Mouse (Mus musculus) kidney, postnatal 25 days (tissue): ENCODE data around the gene Gm5901.
"Not testable (repeated sequence)": the region's sequence is repeated elsewhere in the genome, so short reads cannot be mapped to it uniquely, and the experiment has no call there.

Experiments used
- DNase-seq, 2 experiments: peaks; one replicate each; pipeline ENCODE4 v3.0.0; 2021; ENCODE audit warnings: mixed read lengths in 2 of 2

The Gm5901 gene

DNA sequence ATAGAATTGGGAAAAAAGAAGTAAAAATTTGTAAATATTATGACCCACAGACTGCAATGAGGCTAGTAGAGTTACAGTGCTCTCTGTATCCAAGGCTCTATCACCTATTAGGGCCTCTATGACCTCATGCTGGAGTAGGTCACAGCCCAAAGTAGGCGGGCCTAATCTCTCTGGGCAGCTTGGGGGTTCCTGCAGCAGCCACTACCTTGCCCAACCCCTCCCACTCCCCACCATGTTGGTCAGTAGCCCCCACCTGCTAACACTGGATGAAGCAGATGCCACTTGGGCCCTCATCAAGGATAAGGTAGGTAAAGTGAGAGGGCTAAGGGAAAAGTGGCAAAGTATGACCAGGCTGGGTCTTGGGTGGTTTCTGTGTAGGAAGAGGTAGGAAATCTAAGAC is at the start of gene Gm5901:
Gene Gm5901, plus strand, starts transcription at position 173 of the 400 bp plus-strand sequence.
- DNase-seq, result peak in 1 of 2 experiments; percentile 34

DNA sequence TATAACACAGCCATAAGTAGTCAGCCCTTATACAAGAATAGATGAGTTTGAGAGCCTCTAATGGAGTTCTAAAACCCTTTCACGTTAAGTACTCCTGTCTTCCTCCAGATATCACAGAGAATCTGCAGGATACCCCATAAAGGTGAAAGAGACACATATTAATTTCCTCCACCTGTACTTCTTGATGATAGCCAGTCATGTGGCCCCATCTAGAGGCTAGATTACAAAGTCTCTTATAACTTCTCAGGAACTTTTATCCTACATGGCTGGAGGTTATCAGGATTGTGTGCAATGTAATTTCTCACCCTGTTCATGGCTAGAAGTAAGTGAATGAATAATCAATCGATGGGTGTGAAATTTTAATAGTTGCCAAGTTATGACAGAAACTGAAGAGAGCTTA is 49.5 kb upstream of the Gm5901 start:
- DNase-seq, result no peak

DNA sequence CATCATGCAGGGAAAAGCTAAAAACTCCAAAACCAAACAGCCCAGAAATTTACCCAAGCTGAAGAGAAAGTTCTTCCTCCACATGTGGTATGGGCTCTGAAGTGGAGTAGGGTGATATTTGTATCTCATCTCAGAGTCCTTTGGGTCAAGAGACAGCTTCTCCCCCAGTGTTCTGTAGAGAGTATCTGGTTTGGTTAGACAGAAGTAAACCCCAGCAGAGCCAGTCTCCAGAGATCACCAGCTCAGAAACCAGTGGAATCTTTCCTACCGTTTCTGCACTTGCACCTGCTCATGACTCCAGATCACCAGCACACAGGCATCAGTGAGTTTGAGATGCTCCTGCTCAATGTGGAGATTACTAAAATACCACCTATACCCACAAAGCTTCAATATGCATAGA is 40.8 kb upstream of the Gm5901 start, which contains the start of gene Olfr690:
Gene Olfr690, minus strand, starts transcription at position 101 of the 400 bp plus-strand sequence.
- no peak for DNase-seq

DNA sequence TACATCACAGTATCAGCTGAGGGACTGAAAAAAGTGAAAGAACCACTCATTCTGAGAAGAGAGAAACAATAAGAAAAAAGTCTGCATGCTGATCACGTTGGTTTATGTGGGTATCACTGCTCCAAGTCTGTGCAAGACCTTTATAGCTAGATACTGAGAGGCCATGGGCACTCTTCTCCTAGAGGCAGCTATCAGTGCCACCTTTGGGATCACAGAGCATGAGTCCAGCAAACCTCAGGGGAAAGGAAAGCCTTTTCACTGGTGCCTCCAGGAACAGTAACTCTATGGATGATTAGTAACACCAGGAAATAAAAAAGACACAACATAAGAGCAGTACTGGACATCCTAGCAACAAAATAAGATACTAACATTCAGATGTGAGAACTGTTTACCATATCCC is 32.7 kb upstream of the Gm5901 start, which contains the start of gene Olfr691:
Gene Olfr691, minus strand, starts transcription at position 101 of the 400 bp plus-strand sequence.
- DNase-seq, result no peak

DNA sequence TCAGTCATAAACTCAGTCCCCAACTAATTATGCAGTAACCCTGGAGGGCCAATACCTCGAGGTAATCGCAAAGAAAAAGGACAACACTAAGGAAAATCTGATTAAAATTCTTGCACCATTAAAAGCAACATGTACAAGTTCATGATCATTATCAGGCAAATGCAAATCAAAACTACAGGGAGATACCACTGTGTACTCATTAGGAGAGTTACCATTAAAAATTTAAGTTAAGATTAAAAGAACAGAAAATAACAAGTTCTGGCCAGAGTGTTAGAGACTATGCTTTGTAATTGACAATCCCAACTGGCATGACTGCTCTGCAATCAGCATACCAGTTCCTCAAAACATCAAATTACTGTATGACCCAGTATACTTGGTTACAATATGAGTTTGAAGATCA is 32.1 kb upstream of the Gm5901 start:
- no peak for DNase-seq

DNA sequence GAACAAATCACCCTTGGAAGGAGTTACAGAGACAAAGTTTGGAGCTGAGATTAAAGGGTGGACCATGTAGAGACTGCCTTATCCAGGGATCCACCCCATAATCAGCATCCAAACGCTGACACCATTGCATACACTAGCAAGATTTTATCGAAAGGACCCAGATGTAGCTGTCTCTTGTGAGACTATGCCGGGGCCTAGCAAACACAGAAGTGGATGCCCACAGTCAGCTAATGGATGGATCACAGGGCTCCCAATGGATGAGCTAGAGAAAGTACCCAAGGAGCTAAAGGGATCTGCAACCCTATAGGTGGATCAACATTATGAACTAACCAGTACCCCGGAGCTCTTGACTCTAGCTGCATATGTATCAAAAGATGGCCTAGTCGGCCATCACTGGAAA is 18.8 kb upstream of the Gm5901 start:
- DNase-seq, result not testable (repeated sequence)

DNA sequence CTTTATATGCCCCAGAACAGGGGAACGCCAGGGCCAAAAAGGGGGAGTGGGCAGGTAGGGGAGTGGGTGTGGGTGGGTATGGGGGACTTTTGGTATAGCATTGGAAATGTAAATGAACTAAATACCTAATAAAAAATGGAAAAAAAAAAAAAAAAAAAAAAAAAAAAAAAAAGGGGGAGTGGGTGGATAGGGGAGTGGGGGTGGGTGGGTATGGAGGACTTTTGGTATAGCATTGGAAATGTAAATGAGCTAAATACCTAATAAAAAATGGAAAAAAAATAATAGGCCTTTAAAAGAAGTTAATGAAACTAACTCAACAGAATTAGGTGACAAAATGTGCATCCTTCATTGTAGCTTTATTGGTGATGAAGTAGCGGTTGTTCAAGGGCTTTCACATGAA is 18.4 kb upstream of the Gm5901 start:
- not testable (repeated sequence) for DNase-seq

DNA sequence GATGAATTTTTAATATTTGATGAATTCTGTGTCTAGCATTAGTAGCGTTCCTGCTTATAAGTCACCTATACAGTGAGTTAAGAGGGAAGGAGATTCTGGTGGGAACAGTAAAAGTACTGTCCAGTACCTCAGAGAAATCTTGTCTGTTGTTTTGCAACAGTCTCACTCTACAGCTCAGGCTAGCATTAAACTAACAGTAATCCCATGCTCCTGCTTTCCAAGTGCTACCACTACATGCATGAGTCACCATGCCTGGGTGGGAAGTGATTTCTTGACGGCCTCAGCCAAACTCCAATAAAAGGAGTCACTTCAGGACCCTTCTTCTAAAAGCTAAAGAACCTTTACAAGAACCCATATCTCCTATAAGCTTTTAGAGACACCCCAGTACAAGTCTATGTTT is 13.1 kb upstream of the Gm5901 start:
- DNase-seq, result no peak

DNA sequence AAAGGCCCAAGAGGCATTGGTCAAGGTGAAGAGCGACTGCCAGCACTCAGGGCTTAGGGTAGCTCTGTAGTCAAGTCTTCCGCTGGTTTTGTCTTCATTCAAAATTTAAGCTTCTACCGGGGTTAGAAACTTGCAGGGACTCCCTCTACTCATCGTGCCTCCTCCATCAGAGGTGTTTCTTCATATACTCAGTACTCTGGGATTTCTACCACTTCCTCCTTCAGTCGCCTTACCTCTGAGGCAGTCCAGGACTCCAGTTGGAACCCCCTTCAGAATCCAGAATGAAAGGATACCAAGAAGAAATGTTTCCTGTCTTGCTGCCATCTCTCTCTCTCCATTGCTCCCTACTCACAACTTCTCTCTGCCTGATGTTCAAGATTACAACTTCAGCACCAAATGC is 7.6 kb upstream of the Gm5901 start:
- no peak for DNase-seq

DNA sequence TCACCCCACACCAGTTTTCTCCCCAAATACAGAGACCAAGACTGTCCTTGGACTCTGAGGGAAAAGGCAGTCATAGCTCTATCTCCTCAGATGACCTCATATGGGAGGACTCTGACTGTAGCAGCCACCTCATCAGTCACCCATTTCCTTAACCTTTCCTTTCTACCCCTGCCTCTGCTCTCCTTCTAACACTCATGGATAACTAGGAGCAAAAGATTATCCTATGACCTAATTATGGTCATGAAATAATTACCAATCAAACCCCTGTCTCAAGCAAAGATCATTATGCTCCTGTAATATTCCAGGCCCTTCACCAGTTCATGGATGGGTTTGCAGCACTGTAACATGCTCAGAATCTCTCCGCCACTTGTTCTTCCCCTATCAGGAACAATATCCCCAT is 6.9 kb upstream of the Gm5901 start, which contains the start of gene Olfr692:
Gene Olfr692, plus strand, starts transcription at position 301 of the 400 bp plus-strand sequence.
- no peak for DNase-seq

DNA sequence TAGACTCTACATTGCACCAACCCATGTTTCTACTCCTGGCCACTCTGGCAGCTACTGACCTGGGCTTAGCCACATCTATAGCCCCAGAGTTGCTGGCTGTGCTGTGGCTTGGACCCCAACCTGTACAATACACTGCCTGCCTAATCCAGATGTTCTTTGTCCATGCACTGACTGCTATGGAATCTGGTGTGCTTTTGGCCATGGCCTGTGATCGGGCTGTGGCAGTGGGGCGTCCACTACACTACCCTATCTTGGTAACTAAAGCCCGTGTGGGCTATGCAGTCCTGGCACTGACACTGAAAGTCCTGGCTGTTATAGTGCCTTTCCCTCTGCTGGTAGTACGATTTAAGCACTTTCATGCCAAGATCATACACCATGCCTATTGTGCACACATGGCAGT is 6.3 kb upstream of the Gm5901 start:
- no peak for DNase-seq

DNA sequence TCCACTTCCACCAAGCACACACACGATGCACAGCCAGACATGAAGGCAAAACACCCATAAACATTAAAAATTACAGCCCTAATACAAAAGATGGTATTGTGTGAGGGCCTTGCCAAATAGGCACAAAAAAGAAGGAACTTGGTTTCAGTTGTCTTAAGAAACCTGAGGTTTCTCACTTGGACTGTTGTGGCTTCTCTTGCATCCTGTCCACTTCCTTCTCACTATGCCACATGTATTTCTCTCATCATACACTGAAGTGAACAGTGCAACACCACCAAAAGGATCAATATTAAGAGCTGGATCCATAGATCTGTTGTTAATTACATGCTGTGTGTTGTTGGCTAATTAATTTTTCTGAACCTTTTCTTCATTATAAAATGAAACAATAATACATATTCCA is 1.9 kb upstream of the Gm5901 start:
- DNase-seq, result no peak

DNA sequence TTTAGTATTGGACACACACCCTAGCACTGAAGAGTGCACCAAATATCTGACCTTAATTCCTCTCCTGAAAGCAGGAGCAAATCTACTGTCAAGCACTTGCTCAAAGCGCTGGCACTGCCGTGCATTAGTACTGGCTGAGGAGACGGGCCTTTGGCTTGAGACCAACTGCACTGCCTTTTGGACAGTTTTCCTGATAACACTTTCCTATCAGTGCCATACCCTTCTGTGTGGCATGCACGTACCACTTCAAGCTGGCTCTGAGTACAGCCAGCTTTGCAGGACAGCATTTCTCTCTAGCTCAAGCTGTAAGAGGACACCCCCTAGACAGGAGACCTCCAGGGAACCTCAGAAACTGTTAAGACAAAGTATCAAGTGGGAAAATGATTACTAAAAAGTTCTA is 1.3 kb upstream of the Gm5901 start:
- DNase-seq, result no peak

DNA sequence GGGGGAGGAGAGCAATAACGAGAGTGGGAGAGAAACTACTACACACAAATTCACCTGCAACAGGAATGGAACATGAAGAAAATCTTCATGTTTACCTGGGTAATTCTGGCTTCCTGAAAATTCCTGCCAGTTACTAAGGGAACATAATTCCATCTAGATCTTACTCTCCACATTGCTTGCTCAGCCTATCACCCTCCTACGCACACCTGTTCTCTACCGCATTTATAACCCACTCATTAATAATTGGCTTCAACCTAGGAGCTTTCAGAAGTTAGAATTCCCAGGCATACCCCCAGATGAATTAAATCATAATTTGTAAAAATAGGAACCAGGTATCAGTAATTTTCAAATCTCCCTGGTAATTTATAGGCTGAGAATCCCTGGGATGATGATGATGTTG is 862 bp upstream of the Gm5901 start:
- DNase-seq, result no peak

DNA sequence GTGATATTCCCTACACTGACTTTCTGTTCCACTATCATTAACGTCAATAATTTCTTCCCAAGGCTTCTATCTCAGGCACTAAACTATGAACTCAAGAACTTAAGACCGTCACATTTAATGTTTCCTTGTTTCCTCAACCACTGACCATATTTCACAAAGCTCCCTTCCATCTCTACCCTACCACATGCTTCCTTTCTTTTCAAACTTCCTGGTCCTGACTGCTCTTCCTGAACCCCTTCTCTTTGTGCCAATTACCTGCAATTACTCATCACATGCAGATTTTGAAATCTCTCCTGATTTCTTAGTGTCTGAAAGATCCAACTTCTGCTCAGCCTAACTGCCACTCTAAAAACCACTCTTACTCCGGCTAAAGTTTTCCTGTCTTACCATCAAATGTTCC is 5.5 kb downstream of the Gm5901 start:
- no peak for DNase-seq

DNA sequence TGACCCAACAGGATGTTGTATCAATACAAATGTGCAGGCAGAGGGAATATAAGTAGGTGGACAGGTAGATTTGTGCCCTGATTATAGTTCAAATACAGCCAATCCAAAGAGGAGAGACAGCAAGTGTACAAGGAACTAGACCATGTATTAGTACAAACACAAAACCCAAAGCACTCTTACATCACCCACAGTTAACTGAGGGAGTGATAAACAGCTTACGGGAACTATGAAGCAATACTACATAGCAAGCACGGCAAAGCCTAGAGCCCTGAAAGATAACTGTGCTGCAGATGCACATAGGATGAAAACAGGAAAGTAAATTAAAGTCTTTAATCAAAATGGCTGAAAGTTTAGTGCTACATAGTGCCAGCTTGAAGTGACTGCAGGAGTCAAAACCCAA is 12.9 kb downstream of the Gm5901 start:
- DNase-seq, result no peak

DNA sequence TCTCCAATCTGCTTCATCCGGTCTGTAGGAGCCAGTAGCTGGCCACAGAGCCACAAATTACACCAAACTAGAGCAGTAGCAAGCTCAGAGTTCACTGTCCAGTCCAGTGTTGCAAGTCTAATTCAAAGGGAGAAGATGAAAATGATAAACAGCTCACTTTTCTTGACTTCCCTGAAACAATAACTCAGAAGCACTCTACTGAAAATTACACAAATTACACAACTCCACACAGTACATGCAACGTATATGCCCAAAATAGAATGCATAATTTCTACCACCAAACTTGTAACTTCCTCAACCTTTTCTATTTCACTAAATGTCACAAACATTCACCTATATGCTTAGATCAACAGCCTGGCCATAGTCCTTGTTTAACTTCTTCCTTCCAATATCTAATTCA is 15.4 kb downstream of the Gm5901 start:
- DNase-seq, result no peak

DNA sequence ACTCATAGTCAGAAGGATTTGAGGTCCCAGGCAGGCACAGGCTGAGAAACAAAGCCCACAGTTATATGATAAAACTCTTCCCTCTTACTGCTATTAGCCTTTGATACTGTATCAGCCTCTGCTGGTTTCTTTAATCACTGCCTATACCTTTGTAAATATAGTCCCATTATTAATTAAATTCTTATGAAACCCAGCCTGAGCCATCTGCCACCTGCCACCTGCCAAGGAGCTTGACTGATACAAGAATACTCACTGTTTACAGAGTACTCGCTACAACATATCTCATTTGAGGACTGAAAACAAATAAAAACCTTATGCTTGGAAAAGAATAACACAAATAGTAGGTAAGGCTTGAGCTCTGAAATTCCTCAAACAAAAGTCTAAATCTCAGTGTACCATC is 19.8 kb downstream of the Gm5901 start:
- no peak for DNase-seq

DNA sequence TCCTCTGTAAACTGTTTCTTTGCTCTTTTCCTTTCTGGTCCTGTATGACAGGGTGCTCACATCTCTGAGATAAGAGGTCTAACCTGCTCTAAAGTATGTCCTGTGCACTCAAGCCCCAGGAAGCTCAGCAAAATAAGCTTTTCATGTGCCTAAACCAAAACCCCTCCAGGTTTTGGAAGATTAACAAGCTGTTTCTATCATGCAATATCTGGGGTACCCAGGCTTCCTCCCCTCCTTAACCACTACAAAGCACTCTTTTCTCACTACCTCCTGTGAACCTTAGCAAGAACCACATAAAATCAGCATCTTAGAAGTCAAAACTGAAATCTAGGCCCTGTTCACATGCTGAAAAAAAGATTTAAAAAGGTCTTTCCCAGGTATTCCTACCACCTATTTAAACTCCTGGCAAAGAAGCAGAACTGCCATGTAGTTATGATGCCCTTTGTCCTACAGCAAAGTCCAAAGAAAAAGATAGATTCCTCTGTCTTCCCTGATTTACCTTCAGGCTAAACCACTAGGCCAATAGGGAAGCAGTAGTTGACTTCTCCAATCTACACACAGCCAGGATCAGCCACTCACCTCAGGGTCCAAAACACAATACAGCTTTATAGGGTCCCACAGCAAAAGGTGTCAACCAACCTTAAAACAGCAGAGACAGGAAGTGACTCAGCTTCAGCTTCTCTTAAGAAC is 20.4 kb downstream of the Gm5901 start:
- no peak for DNase-seq

DNA sequence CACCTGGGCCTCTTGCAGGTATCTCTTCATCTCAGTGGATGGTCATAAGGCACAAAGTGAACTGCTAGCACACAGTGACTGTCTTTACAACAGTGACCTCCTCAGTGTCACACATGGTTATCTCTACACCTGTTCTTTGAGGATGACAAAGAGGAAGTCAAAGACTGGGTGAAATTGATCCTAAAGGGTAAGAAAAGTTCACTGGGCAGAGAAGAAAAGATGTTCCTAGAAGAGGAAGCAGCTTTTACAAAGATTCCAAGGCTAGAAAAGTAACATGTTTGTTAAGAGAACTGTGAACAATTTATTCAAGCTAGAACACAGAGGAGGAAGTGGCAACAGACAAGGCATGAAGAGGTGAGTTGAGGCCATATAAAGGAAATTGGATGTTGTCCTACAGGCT is 21.3 kb downstream of the Gm5901 start:
- DNase-seq, result no peak

DNA sequence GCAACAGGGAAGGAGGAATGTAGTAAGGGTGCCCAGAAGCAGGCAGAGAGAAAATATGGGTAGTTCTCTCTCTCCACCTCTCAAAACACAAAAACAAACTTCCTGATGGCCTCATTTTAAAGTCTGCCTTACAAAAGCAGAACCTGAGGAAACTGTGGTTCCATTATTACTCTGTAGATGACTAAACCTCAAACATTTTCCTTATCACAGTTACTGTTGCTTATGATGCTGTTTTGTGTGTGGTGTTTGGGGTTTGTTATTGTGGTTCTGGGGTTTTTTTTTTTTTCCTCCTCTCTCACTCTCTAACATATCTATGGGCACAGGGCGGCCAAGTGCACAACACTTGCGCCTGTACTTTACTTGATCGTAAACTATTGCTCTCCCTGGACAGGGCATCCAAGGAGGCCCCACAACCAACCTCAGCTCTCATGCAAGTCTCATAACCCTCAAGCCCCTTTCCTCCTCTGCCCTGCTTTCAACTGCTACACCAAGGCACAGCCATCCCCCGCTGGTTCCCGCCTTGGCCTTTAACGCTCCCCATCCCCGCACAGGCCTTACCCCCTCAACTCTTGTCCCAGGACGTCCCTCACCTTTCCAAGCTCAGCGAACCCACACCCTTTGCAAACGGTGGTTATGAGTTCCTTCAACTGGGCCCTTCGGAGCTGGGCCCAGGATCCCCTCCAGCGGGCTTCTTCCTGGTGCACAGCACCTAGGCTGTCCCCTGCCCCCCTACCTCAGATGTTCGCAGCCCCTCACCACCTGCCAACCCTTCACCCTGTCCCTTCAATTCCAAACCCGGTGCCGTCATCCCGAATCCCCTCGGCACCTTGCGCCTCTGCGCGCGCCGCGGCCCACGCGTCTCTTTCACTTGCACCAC is 24.5 kb downstream of the Gm5901 start:
- no peak for DNase-seq

DNA sequence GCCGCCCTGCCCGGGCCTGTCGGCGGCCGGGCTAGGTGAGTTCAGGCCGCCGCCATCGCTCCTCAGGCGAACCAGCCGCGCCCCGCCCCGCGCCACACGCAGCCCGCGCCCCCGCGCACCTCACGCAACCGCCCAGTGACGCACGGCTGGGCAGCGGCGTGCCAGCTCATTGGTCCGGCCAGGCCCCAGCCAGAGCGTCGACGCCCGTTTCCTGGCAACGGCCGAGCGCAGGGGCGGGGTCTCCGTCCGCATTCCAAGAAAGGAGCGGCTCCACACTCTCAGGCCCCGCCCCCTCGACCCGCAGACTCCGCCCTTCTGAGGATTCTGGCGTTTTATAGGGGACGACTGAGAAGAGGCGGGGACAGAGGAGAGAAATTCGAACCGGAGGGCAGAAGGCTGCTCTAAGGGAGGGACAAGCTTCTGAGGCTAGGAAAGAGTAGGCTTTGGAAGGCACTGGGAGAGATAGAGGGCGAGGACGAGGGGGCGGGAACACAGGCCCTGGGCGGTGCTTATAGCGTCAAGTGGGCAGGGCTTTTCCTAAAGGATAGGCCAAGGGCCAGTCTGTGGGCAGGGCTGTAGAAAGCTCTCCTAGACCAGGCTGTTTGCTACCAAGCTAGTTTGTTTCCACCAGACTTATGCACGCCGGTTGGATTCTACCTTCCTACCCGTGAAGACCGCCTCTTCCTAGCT is 25.2 kb downstream of the Gm5901 start, which contains the start of gene Fam160a2:
Gene Fam160a2, minus strand, starts transcription at position 120 of the 690 bp plus-strand sequence.
- DNase-seq, result peak; percentile 100

DNA sequence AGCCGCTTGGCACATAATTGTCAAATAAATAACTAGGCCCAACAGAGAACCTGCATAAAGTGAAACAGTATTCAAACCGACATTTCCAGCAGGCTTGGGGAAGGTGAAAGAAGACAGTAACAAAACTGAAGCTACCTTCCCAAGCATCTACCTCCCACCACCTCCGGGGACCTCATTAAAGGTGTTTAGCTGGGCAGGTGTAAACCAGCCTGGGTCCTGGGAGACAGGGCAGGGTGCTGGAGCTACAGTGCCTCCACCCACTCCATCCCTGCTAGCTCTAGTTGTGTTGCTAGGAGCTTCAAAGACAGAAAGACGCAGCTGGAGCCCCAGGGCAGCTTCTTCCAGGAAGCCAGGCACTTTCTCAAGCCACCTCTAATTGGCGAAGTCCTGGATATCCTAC is 29.4 kb downstream of the Gm5901 start, which contains the start of gene Cnga4:
Gene Cnga4, plus strand, starts transcription at position 301 of the 400 bp plus-strand sequence.
- no peak for DNase-seq
